Mouse (Mus musculus) c-Kit-positive CD71-positive TER-119-positive erythroid progenitor cells, embryonic 14.5 days (primary cell): ENCODE results near the gene Tiam2.

Source experiments
- DNase-seq: peaks from one replicate; pipeline ENCODE4 v3.0.0-alpha.2; 2013; ENCODE audit warnings: low spot score

The Tiam2 gene

GRCm38 (mm10) chr17:3498580-3498979 lies 172.2 kb downstream of the Tiam2 start:
- no peak for DNase-seq

GRCm38 (mm10) chr17:3499468-3499867 lies 173.1 kb downstream of the Tiam2 start:
- DNase-seq = no peak

GRCm38 (mm10) chr17:3500076-3500475 lies 173.7 kb downstream of the Tiam2 start:
- no peak for DNase-seq

GRCm38 (mm10) chr17:3500936-3501335 lies 174.6 kb downstream of the Tiam2 start:
- no peak for DNase-seq

GRCm38 (mm10) chr17:3505711-3506110 lies 179.3 kb downstream of the Tiam2 start:
- DNase-seq = no peak

- no peak for DNase-seq
Observed at GRCm38 (mm10) chr17:3506508-3506907, 180.1 kb downstream of the Tiam2 start.

GRCm38 (mm10) chr17:3509841-3510240 lies 183.5 kb downstream of the Tiam2 start:
- DNase-seq = peak; percentile 37

GRCm38 (mm10) chr17:3514316-3514715 lies 187.9 kb downstream of the Tiam2 start:
- no peak for DNase-seq

GRCm38 (mm10) chr17:3515851-3516250 lies 189.5 kb downstream of the Tiam2 start:
- no peak for DNase-seq

- no peak for DNase-seq
Observed at GRCm38 (mm10) chr17:3516406-3516805, 190.0 kb downstream of the Tiam2 start.

GRCm38 (mm10) chr17:3520344-3520743 lies 194.0 kb downstream of the Tiam2 start:
- DNase-seq = no peak

- DNase-seq = peak; percentile 51
Observed at GRCm38 (mm10) chr17:3527841-3528471, 201.6 kb downstream of the Tiam2 start.

GRCm38 (mm10) chr17:3529523-3529922 lies 203.2 kb downstream of the Tiam2 start:
- peak; percentile 54 for DNase-seq

GRCm38 (mm10) chr17:3530549-3530948 lies 204.2 kb downstream of the Tiam2 start:
- DNase-seq = no peak

- no peak for DNase-seq
Observed at GRCm38 (mm10) chr17:3531641-3532040, 205.3 kb downstream of the Tiam2 start.

GRCm38 (mm10) chr17:3532254-3532653 lies 205.9 kb downstream of the Tiam2 start, which contains the start of gene Cldn20:
TSS of gene Cldn20 (plus strand) at chr17:3532554.
- DNase-seq = no peak

- DNase-seq = no peak
Observed at GRCm38 (mm10) chr17:3533425-3533824, 207.1 kb downstream of the Tiam2 start.

- no peak for DNase-seq
Observed at GRCm38 (mm10) chr17:3540304-3540703, 213.9 kb downstream of the Tiam2 start.

- DNase-seq = no peak
Observed at GRCm38 (mm10) chr17:3541033-3541432, 214.7 kb downstream of the Tiam2 start.

- no peak for DNase-seq
Observed at GRCm38 (mm10) chr17:3547725-3548124, 221.4 kb downstream of the Tiam2 start.

GRCm38 (mm10) chr17:3556251-3556650 lies 229.9 kb downstream of the Tiam2 start:
- peak; percentile 48 for DNase-seq

GRCm38 (mm10) chr17:3557331-3558311 lies 231.2 kb downstream of the Tiam2 start, which contains the start of gene Tfb1m:
TSS of gene Tfb1m (minus strand) at chr17:3557781.
- DNase-seq = peak; percentile 99

GRCm38 (mm10) chr17:3558356-3558870 lies 232.0 kb downstream of the Tiam2 start:
- no peak for DNase-seq
